Mouse (Mus musculus): ENCODE measurements around the gene Tbc1d10b. TPM values are rescaled to one million over a fixed set of nuclear protein-coding genes. Genes with fewer than 3 reads are reported as not detected.
"Not testable (repeated sequence)": the region's sequence is repeated elsewhere in the genome, so short reads cannot be mapped to it uniquely, and the experiment has no call there.

Gene Tbc1d10b
- polyA plus RNA-seq (2012; rRNA removed), result 28.2 and 33.0 TPM in 2 replicates

GRCm38 (mm10) chr7:127208295-127208552 is at the start of gene Tbc1d10b:
TSS of gene Tbc1d10b (minus strand) at chr7:127208468.
- no peak for DNase-seq (ENCODE audit: low read depth)

DNA sequence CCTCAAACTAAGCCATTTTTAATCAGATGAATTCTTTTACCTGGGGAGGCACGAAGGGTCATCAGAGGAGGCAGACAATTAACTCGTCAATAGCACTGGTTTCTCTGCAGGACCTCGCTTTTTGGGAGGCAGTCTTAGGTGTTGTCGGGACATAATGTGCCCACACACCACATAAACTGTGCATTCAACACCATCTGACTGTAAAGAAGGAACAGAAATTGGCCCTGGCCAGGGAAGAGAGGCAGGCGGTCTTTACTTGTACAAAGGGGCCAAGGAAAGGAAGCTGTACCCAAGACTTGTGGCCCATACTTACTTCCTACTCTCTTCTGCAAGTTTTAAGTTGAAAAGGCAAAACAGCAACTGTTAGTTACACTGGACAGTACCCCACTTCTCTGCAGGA is 48.2 kb upstream of the Tbc1d10b start:
- DNase-seq (ENCODE audit: low read depth), result no peak

DNA sequence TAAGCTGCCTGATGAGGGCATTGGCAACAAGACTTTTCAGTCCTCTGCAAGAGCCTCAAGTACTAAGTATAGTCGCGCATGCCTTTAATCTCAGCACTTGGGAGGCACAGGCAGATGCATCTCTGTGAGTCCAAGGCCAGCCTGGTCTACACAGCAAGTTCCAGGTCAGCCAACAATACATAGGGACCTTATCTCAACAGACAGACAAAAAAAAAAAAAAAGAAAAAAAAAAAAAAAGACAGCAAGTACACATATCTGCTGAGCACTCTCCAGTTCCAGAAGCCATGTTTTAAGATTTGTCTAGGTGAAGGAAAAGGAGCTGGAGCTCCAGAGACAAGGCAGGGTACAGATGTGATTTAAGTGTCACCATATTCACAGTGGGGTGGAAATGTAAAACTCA is 47.7 kb upstream of the Tbc1d10b start:
- DNase-seq (ENCODE audit: low read depth), result no peak

- DNase-seq (ENCODE audit: low read depth), result no peak
Observed at GRCm38 (mm10) chr7:127255008-127255407, 46.7 kb upstream of the Tbc1d10b start.

GRCm38 (mm10) chr7:127253821-127254769 is 45.8 kb upstream of the Tbc1d10b start:
- no peak for DNase-seq (ENCODE audit: low read depth)

- no peak for DNase-seq (ENCODE audit: low read depth)
Observed at GRCm38 (mm10) chr7:127253341-127253740, 45.1 kb upstream of the Tbc1d10b start.

DNA sequence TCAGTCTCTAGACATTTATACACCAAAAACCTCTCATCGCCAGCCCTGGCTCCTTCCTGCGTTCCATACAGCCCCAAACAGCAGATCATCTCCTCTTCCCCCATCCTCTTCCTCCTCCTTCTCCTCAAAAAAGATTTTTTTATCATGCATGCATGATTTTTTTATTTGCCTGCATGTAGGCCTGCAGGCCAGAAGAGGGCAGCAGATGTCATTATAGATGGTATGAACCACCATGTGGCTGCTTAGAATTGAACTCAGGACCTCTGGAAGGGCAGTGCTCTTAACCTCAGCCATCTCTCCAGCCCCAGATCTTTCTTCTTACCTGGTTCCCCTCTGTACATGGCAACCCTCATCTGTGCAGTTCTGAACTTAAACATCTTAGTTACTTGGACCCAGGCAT is 44.1 kb upstream of the Tbc1d10b start:
- no peak for DNase-seq (ENCODE audit: low read depth)

DNA sequence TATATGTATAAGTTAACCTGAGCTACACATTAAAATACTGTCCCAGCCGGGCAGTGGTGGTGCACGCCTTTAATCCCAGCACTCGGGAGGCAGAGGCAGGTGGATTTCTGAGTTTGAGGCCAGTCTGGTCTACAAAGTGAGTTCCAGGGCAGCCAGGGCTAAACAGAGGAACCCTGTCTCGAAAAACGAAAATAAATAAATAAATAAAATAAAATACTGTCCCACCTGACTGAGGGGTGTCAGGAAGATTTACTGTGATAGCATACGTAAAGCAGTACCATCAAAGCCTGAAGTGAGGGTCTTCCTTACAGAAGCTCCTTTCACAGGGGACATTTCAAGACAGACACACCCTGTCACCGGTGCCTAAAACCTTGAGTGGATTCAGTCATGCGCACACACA is 42.2 kb upstream of the Tbc1d10b start:
- DNase-seq (ENCODE audit: low read depth), result not testable (repeated sequence)

- DNase-seq (ENCODE audit: low read depth), result no peak
Observed at GRCm38 (mm10) chr7:127244658-127245510, 36.6 kb upstream of the Tbc1d10b start.

DNA sequence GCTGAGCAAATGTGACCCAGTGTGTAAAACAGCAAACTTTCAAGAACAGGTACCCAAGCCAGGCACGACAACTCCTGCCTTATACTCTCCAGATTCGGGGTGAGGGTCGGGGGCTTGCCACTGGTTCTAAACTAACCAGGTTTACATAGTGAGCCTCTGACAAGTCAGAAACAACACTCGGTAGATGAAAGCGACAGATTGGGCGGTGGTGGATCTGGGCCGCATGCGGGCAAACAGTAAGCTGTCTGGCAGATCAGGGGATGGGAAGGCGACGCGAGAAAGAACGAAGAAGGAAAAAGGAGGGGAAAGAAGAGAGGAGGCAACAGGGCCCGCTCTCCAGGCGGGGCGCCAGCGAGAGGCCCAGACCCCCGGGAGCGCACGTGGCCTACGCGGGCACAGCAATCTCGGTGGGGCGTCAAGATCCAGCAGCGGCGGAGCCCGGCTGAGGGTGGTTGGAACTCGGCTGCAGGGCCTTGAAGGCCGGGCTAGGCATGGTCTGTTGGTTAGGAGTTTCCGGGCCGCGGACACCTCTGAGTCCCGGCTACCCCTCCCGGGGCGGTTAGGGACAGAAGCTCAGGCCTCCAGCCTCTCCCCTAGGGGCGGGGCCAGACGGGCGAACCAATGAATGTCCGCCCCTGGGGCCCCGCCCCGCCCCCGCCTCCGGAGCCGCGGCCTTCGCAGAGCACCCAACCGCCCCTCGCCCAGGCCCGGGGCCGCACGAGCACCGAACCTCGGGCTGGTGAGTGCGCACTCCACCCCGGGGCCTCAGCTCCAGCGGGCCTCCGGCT is 35.8 kb upstream of the Tbc1d10b start, which contains the start of gene Zfp771:
Zfp771 (plus strand) TSS at position 405 of the 788 bp plus-strand sequence.
- DNase-seq (ENCODE audit: low read depth), result no peak

GRCm38 (mm10) chr7:127243361-127243867 is 35.1 kb upstream of the Tbc1d10b start:
- no peak for DNase-seq (ENCODE audit: low read depth)

- DNase-seq (ENCODE audit: low read depth), result no peak
Observed at GRCm38 (mm10) chr7:127234777-127235176, 26.5 kb upstream of the Tbc1d10b start.

DNA sequence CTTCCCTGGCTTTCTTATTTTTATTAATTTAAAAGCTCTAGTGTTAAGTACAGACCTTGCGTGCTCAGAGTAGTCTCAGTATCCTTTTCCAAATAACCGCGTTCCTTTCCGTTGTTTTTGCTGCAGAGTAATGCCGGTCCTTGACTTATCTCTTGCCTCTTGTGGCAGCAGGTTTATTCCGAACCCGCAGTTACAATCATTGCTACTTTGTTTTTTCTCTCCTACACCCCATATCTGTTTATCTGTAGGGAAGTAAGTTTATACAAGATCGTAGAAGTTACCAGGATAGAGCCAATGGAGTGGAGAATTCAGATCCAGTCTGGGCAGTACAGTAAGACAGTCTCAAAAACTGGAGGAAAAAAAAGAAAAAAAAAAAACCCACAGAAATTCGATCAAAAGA is 25.5 kb upstream of the Tbc1d10b start:
- DNase-seq (ENCODE audit: low read depth), result no peak

GRCm38 (mm10) chr7:127233368-127233749 is 25.1 kb upstream of the Tbc1d10b start:
- no peak for DNase-seq (ENCODE audit: low read depth)

- no peak for DNase-seq (ENCODE audit: low read depth)
Observed at GRCm38 (mm10) chr7:127232622-127233367, 24.5 kb upstream of the Tbc1d10b start, which contains the start of the genes Zfp553 and Sept1. TSS of gene Zfp553 (plus strand) at chr7:127233061. TSS of gene Sept1 (minus strand) at chr7:127233130.

DNA sequence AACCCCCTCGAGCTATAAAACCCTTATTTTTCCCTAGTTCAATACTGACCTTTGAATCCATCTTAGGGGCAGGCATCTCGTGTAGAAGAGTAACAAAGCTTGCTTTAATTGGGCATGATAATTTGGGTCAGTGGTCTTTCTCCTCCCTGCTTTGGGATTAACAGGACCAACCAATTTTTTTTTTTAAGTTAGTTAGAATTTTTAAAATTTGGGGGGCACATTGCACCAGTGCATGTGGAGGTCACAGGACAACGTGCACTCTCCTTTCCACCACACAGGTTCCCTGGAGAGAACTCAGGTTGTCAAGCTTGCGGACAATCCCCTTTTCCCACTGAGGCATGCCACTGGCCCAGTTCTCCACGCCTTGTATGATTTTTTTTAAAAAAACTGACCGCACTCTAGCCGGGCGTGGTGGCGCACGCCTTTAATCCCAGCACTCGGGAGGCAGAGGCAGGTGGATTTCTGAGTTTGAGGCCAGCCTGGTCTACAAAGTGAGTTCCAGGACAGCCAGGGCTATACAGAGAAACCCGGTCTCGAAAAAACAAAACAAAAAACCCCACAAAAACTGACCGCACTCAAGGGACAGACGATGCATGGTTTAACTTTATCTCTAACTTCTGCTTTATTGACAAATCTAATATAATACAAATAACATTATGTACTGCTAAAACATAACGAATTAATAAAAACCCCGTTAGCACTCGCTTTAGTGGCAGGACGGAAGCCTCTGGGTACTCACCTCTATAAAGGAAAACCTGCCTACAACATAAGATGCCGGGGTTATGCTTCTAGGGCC is 23.8 kb upstream of the Tbc1d10b start:
- no peak for DNase-seq (ENCODE audit: low read depth)

DNA sequence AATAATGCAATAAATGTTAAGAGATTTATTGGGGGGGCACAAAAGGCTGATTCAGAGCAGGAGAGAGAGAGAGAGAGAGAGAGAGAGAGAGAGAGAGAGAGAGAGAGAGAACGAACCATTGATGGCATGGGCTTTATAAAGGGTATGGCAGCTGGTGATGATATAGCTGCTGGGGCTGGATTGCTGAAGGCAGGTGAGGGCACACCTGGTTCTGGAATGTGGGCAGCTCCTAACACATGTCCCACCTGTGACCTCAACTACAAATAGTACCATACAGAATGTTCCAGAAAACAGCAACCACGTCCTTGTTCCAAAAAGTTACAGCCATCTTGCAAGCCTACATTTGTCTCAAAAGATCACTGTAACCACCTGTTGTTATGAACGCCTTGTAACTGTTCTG is 23.1 kb upstream of the Tbc1d10b start:
- DNase-seq (ENCODE audit: low read depth), result no peak

- no peak for DNase-seq (ENCODE audit: low read depth)
Observed at GRCm38 (mm10) chr7:127228615-127229303, 20.5 kb upstream of the Tbc1d10b start.

All from gonadal fat pad, adult 2 months (tissue).